Mouse (Mus musculus) kidney, postnatal 10 days (tissue): ENCODE results near the gene Sec24d.
"Not testable (repeated sequence)": the region's sequence is repeated elsewhere in the genome, so short reads cannot be mapped to it uniquely, and the experiment has no call there.

Experiments used
- DNase-seq: peaks from one replicate; pipeline ENCODE4 v3.0.0; 2021; ENCODE audit warnings: mixed read lengths

Sec24d gene

GRCm38 (mm10) chr3:123341049-123341448 is 73.8 kb downstream of the Sec24d start:
- no peak for DNase-seq

DNA sequence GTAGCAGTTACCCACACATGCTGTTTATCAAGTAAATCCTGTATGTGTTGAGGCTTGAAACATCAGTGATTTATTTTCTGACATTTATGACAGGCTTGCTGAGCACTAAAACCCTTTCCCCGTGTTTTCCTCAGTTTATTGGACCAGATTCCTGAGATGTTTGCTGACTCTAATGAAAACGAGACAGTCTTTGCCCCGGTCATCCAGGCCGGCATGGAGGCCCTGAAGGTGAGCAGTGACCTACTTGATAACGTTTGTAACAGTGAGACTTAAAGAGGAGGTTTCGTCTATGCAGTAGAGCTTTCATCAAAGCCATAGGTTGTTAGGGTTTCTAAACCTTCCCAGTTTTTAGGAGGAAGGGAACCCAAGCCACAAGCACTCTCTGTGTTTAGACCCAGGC is 76.4 kb downstream of the Sec24d start:
- no peak for DNase-seq

DNA sequence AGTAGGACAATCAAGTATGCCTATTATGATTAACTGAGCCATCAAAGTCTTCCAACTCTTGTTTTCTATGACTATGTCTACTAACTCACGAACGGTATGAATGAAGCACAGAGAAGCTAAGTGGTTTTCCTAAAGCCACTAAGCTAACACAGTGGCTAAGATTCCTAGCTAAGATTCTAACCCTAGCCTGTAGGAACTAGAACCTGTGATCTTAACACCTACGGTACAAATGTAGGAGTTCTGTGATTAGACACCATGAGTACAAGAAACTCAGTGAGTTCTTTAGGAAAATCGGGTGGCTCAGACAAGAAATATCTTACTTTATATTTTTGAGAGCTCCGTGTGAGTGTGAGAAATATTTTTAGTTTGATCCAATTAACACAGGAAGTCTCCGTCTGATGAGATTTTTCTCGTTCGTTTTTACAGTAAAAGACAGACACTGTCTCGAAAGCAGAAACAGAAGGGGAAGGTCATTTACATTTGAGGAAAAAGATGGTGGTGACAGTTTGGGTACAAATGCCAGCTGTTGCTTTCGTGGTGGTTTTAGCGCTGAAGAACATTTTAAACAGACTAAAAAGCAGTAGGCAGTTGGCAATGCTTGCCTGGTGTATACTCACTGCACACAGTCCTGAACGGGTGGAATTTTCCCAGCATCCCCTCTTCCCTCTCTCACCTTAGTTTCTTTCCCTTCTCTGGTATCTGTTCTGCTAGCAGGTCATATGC is 81.0 kb downstream of the Sec24d start:
- no peak for DNase-seq

DNA sequence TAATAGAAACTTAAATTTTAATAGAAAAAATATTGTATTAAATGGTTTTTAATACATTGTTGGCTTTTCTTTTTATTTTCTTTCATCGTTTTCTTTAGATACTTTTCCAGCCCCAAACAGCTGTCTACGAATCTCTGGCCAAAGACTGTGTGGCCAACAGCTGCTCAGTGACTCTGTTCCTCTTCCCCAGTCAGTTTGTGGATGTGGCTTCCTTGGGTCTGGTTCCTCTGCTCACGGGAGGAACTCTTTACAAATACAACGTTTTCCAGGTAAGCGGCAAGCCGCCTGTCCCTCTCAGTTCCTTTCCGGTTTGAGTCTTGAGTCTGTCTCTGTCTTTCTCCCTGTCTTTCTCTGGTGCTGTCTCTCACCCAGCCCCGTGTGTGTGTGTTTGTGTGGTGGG is 83.3 kb downstream of the Sec24d start:
- no peak for DNase-seq

DNA sequence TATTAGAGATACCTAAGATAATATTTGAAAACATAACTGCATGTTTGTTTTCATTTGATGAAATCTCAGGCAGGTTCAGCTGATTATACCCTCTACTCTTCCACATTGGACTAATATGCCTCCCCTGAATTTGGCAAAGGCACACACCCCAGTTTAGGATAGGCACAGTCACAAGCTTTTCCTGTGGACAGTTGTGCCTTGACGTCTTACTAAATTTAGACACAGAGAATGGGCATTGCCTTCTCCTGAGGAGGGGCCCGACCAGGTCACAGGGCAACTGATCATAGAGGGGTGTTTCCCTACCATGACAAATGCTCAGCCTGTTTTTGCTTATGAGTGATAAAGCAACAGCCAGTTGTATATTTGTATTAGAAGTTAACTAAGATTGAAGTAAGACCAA is 84.3 kb downstream of the Sec24d start:
- DNase-seq, result no peak

DNA sequence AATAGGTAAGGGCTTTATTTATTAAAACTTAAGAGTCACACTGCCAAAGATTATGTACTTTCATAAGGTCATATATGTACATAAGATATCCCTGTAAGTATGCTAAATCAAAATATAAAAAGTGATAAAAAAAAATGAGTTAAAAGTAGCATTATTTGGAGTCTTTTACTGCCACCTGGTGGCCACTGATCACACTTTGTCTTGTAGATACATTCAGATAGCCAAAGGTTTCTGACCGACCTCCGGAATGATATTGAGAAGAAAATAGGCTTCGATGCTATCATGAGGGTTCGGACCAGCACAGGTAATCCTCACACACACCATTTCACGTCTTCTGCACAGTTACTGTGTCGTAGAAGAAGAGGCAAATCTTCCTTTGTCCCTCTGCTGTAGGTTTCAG is 85.9 kb downstream of the Sec24d start:
- peak; percentile 74 for DNase-seq

DNA sequence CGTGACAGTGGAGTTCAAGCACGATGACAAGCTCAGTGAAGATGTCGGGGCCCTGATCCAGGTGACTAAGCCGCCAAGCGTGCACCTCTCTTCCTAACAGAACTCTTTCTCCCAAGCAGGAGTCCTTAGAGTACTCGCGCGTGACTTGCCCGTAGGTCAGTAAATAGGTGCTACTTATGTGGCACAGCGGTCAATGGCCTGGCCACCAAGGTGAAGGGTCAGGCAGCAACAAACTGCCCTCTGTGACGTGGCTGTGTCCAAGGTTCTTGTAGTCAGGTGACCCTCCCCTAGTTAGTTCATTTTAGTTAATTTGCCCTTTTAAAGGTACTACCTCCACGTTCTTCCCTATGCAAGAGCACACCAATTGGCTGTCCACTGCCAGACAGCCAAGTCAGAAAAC is 86.4 kb downstream of the Sec24d start:
- DNase-seq, result no peak

GRCm38 (mm10) chr3:123354388-123354787 is 87.1 kb downstream of the Sec24d start:
- no peak for DNase-seq

GRCm38 (mm10) chr3:123356377-123356991 is 89.2 kb downstream of the Sec24d start:
- DNase-seq, result no peak

GRCm38 (mm10) chr3:123366820-123367219 is 99.6 kb downstream of the Sec24d start:
- not testable (repeated sequence) for DNase-seq

GRCm38 (mm10) chr3:123369161-123369560 is 101.9 kb downstream of the Sec24d start:
- DNase-seq, result no peak

GRCm38 (mm10) chr3:123370927-123371326 is 103.7 kb downstream of the Sec24d start:
- no peak for DNase-seq

DNA sequence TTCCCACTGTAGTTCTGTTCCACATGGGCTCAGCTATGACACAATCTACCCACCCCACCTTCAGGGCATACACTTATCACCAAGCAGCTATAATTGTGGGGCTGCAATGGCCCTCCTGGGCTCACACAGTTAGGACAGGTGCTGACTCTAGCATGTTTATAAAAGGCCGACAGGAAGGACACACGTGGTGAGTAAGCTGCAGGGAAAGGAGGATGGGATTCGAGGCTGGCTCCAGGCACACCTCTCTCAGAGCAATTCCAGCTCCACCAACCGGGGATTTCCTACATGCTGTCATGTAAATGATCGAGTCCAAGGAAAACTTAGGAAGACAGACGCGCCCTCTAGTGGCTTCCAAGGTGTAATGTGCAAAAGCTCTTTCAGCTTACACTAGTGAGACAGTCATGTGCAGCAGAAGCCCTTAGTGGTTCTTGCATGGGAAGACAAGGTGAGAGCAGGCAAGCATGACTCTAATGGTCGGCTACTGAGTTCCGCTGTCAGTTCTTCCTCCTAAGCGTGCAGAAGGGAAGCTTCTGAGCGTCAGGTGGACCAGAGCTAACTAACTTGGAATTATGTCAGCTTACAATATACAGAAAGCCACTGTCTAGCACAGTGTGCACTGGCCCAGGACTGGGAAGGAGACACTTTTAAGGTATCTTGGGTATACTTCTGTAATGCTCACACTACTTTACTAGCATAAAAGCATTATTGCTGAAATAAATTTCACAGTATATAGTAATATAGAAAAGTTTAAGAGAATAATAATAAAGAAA is 104.7 kb downstream of the Sec24d start:
- DNase-seq, result peak; percentile 84

- no peak for DNase-seq
Measured at GRCm38 (mm10) chr3:123376562-123376961, 109.3 kb downstream of the Sec24d start.

DNA sequence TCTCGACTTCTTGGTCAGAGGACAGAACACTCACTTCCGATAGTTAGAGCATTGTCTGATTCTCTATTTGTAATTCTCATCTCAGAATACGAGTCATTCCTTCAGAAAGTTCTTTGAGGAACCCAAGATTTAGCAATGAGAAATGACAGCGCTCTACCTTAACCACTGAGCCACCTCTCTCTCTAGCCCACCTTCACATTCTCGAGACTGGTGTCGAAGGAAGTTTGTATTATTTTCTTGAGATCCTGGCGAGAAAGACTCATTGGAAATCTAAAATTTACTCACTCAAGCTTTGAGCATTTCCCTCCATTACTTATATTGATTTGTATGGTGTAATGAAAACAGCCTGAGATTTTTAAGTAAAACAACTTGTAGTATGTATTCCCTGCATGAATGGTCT is 117.2 kb downstream of the Sec24d start:
- DNase-seq, result no peak

DNA sequence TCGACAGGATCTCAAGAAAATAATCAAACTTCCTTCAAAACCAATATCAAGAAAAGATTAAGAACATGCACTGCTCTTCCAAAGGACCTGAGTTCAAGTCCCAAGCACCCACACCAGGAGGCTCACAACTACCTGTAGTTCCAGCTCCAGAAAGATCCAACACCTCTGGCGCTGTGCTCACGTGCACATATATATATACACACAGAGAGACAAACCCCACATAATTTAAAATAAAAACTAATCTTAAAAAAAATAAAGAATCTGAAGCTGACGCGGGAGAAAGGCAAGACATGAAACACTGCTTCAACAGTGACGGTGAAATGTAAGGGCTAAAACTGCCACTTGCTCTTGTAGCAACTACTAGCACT is 117.8 kb downstream of the Sec24d start:
- no peak for DNase-seq

DNA sequence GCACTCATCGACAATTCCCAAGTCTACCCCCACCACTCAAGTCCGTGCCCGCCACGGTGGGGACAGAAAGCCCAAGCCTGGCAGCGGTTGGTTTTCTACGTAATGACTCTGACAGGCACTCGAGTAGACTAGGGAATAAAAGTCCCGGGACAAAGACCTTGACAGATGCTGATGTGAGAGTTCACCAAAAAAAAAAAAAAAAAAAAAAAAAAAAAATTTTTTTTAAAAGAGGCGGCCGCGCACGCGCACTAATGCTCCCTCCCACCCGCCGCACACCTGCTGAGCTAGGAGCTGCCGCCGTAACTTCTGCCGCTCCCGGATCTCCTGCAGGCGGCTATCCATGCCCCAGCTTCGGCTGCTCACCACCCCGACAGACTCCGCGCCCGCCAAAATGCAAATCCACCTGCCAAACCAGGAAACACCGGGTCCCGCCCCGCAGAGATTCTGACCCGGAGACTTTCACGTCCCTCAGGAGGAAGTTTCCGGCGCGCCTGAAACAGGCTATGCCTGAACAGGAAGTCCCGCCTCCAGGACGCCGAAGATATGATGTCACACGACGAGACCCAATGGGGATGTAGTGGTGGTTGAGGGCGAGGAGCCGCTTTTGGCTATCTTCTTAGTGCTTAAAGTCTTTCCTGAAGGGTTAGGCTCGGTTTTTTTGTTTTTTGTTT is 118.4 kb downstream of the Sec24d start, which contains the start of gene Mettl14:
Gene Mettl14 (minus strand): TSS at position 623 of the 671 bp plus-strand sequence.
- peak; percentile 98 for DNase-seq

DNA sequence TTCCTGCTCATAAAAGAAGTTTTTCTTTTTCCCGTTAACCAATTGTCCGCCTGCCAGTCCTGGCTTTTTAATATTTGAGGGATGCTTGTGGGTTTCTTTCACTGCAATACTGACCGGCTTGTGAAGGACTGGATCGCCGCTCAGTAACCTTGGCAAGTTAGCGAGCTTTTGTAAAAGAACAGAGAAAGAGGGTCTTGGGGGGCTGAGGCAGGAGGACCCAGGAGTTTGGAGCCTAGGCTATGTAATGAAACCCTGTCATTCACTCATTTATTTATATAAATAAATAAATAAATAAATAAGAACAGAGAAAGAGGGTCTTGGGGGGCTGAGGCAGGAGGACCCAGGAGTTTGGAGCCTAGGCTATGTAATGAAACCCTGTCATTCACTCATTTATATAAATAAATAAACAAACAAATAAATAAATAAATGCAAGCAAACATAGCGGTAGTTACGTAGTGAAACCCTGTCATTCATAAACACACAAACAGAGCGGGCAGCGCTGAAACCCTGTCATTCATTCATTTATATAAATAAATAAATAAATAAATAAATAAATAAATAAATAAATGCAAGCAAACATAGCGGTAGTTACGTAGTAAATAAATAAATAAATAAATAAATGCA is 119.0 kb downstream of the Sec24d start:
- DNase-seq, result not testable (repeated sequence)

DNA sequence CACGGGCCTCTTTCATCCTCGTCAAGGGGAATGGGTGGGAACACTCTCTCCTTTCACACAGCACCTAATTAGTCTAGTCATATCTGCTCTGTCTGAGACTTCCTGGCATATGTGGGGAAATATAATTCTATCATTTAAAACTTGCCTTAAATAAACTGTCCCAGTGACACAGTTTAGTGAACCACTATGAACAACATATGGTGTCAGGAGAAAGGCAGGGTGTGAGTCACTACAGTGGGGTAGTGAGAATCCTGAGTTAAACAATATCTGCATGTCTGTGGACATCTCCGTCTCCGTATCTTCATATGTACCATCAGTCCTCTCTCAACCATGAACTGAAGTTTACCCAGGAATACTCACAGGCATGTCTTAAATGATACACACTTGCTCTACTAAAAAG is 123.9 kb downstream of the Sec24d start:
- no peak for DNase-seq

DNA sequence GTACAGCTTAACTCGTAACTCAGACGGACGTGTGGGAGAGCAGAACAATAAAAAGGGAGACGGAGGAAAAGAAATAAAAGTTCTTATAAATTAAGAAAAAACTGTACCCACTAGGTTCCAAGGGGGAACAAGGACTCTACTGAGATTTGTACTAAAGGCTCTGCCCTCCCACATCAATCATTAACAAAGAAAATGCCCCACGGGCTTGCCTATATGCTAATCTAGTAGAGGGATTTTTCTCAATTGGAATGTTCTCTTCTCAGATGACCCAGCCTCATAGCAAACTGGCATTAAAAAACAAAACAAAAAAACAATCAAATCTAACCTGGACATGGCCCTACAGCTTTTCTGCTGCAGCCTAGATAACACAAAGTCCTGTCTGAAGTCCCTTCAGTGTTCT is 128.4 kb downstream of the Sec24d start:
- DNase-seq, result peak; percentile 48

DNA sequence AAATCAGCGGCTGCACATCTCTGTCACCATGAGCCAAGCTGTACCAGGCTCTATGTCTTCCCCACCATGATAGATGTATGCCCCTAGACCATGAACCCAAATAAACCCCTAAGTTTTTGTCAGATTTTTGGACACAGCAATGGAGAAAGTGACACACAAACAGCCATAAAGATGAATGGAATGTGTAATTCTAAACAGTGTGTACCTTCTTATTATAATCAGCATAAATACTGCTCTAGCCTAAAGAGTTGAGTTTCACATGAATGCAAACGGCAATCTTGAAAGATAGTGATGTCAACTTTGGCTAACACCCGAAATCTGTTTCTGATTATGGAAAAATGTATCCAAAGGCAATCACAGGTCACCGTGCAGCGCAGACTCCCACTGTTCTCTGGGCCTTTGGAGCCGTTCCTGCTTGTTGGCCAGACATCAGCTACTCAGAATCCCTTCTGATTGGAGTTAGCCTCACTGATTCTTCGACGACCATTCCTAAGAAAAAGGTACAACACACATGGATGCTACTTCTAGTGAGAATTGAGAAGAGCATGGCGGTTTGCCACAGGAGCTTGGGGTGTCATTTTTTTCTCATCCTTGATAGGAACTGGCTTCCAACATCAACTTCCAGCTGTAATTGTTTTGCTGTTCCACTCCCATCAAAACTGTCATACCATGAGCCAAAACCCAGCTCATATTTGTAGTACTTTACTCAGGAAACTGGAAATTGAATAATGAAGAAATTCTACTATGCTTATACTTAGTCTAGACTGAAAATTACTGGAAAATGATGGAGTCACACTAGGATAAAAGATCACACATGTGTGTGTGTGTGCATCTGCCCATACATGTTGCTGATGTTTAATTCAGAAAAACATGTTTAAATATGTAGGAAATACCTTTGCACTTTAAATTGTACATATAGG is 130.6 kb downstream of the Sec24d start:
- no peak for DNase-seq

DNA sequence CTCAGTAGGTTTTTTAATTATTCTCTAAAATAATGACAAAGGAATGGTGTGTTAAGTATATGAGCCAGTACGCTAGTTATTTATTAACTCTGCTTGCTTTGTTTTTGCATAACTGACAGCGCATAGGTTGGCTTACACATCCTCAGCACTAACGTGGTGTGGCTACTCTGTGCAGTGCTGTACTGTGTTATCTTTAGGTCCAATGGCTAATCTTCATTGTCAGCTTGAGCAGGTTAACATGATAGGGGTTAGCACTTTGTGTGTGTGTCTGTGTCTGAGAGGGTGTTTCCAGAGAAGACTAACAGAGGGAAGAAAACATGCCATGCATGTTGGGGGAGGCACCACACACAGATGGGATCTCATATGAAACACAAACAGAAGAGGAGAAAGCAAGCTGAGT is 137.7 kb downstream of the Sec24d start:
- DNase-seq, result no peak
